Mouse (Mus musculus): ENCODE measurements at regions not wholly inside any gene's neighbourhood (a gene's known extent, or its start where the extent isn't known, plus 50 kb on each side); places are given as distances from the start of the nearest gene placed in this dataset.

- Histone ChIP-seq H3K4me1 (ENCODE audit: control insufficient read depth in 1 of 2, insufficient read depth in 2 of 2, low read length in 2 of 2) (no peaks in the 10 kb centered on the region), H3K9ac (ENCODE audit: control insufficient read depth, low read depth, low read length, poor library complexity, severe bottlenecking) (no peak overlapping the region), H3K36me3 (ENCODE audit: control insufficient read depth in 1 of 2, insufficient read depth in 2 of 2, low read length in 2 of 2) (no peaks in the 10 kb centered on the region), H3K27me3 (ENCODE audit: control insufficient read depth in 1 of 2, insufficient read depth in 2 of 2, low read length in 2 of 2) (no peaks in the 10 kb centered on the region), H3K9me3 (replicated peaks; ENCODE audit: insufficient read depth, low read length) (no peaks in the 10 kb centered on the region), H3K4me3 (ENCODE audit: control insufficient read depth in 1 of 2, insufficient read depth in 1 of 2, low read depth in 2 of 2, low read length in 2 of 2) (no peak overlapping the region), H3K79me2 (ENCODE audit: control insufficient read depth, insufficient read depth, low read length, poor library complexity) (no peaks in the 10 kb centered on the region), H3K27ac (ENCODE audit: control insufficient read depth, low read depth, low read length) (no peak overlapping the region)
- TF ChIP-seq ZC3H11A (IDR thresholded peaks at IDR 0.05; ENCODE audit: low read depth, low read length) (no peak), MEF2A (IDR thresholded peaks at IDR 0.05; ENCODE audit: extremely low read depth, insufficient replicate concordance, low read depth, low read length, poor library complexity, severe bottlenecking) (no peak), EP300 (IDR thresholded peaks at IDR 0.05; ENCODE audit: low read depth in 1 of 2, low read length in 2 of 2) (no peak), POLR2AphosphoS5 (IDR thresholded peaks at IDR 0.05; ENCODE audit: borderline replicate concordance, low read depth, low read length) (no peak), NRF1 (IDR thresholded peaks at IDR 0.05; ENCODE audit: insufficient read depth, low read depth, low read length, poor library complexity, severe bottlenecking) (no peak), BHLHE40 (IDR thresholded peaks at IDR 0.05; ENCODE audit: borderline replicate concordance, low read depth, low read length) (no peak), SIN3A (IDR thresholded peaks at IDR 0.05; ENCODE audit: low read length) (no peak), ELF1 (IDR thresholded peaks at IDR 0.05; ENCODE audit: low read depth, low read length) (no peak)
- no peak for DNase-seq (ENCODE audit: low read depth, low spot score)
These were observed 141.8 kb upstream of the Rnd3 start for GRCm38 (mm10) chr2:51290659-51291260.

- no peaks in the 10 kb centered on the region for H3K79me2 ChIP-seq (ENCODE audit: control insufficient read depth, insufficient read depth, low read length, poor library complexity)
- no peak for DNase-seq (ENCODE audit: low read depth, low spot score)
- H3K9me3 ChIP-seq (replicated peaks; ENCODE audit: insufficient read depth, low read length), result no peaks in the 10 kb centered on the region
- H3K27ac ChIP-seq (ENCODE audit: control insufficient read depth, low read depth, low read length), result no peak overlapping the region
- H3K36me3 ChIP-seq (ENCODE audit: control insufficient read depth in 1 of 2, insufficient read depth in 2 of 2, low read length in 2 of 2), result no peaks in the 10 kb centered on the region
- TF ChIP-seq CHD2 (IDR thresholded peaks at IDR 0.05; ENCODE audit: low read length), result no peak
- TF ChIP-seq NRF1 (IDR thresholded peaks at IDR 0.05; ENCODE audit: insufficient read depth, low read depth, low read length, poor library complexity, severe bottlenecking), result no peak
- no peak for TF ChIP-seq MAFK (IDR thresholded peaks at IDR 0.05; ENCODE audit: borderline replicate concordance, low read depth, low read length)
- no peak for TF ChIP-seq MYB (IDR thresholded peaks at IDR 0.05; ENCODE audit: low read depth, low read length)
- TF ChIP-seq TAL1 (IDR thresholded peaks at IDR 0.05; ENCODE audit: low read length), result no peak
- no peak for TF ChIP-seq CTCF (IDR thresholded peaks at IDR 0.05 in 2 of 3, conservative IDR thresholded peaks at IDR 0.05 in 1 of 3; ENCODE audit: control insufficient read depth in 1 of 3, insufficient read depth in 1 of 3, low read depth in 2 of 3, low read length in 3 of 3, poor library complexity in 1 of 3, severe bottlenecking in 1 of 3)
- TF ChIP-seq NELFE (IDR thresholded peaks at IDR 0.05; ENCODE audit: low read depth, low read length), result no peak
- no peak for TF ChIP-seq EP300 (IDR thresholded peaks at IDR 0.05; ENCODE audit: low read depth in 1 of 2, low read length in 2 of 2)
- no peak for TF ChIP-seq POLR2A (IDR thresholded peaks at IDR 0.05; ENCODE audit: control insufficient read depth in 1 of 2, insufficient read depth in 1 of 2, low read depth in 1 of 2, low read length in 2 of 2, poor library complexity in 1 of 2)
- no peak for TF ChIP-seq MYC (IDR thresholded peaks at IDR 0.05; ENCODE audit: low read depth, low read length)
- TF ChIP-seq RAD21 (IDR thresholded peaks at IDR 0.05; ENCODE audit: low read depth, low read length), result no peak
- no peak for TF ChIP-seq ELF1 (IDR thresholded peaks at IDR 0.05; ENCODE audit: low read depth, low read length)
- no peak for TF ChIP-seq CHD1 (IDR thresholded peaks at IDR 0.05; ENCODE audit: low read depth, low read length)
- H3K9ac ChIP-seq (ENCODE audit: control insufficient read depth, low read depth, low read length, poor library complexity, severe bottlenecking), result no peak overlapping the region
- H3K27me3 ChIP-seq (ENCODE audit: control insufficient read depth in 1 of 2, insufficient read depth in 2 of 2, low read length in 2 of 2), result no peaks in the 10 kb centered on the region
- H3K4me1 ChIP-seq (ENCODE audit: control insufficient read depth in 1 of 2, insufficient read depth in 2 of 2, low read length in 2 of 2), result no peaks in the 10 kb centered on the region
- H3K4me3 ChIP-seq (ENCODE audit: control insufficient read depth in 1 of 2, insufficient read depth in 1 of 2, low read depth in 2 of 2, low read length in 2 of 2), result no peak overlapping the region
These were observed 139.8 kb upstream of the Rnd3 start for GRCm38 (mm10) chr2:51288678-51289077.

Measured in MEL (cell line).